In the genomic region with DNA sequence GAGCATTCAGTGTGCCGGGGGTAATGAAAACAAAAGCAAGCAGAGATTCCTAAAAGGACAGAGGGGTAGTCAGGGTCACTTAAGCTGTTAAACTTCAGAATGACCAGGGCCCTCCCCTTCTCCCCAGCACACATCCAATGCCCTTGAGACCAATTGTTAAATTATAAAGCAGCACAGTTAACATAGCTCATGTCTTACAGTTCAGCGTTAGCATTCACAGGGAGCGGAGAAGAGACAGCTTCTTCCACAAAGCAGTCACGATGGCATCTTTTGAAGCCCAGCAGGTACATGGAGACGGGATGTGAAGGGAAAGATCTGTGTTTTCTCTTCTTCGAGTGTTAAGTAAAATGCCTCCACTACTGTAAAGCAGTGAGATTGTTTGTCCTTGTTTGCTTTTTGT, we compare ENCODE assay signal across 31 mouse cellular contexts. TPM values are rescaled to one million over a fixed set of nuclear protein-coding genes. Genes with fewer than 3 reads are reported as not detected.
DNase-seq lines count a peak whose midpoint lies in the region; ATAC-seq and TF ChIP-seq lines count a peak whose summit lies in the region.
"Had no signal": no experiment of that assay in that cellular context is flagged by ENCODE, and none has a peak within 500 bp of the region (broad histone marks: within the 10 kb centered on the region; RNA-seq: fewer than 3 reads in every experiment).

A gene (plus strand): TSS at position 261 of the 400 bp plus-strand sequence.

- H3K9ac ChIP-seq in forebrain, postnatal 0 days = no peak within 1 kb of the TSS
- H3K9ac ChIP-seq in forebrain, embryonic 13.5 days = no peak within 1 kb of the TSS
- no peak within 1 kb of the TSS for H3K9ac ChIP-seq in kidney, embryonic 16.5 days (replicated peaks; ENCODE audit: low read length)
- no peak within 1 kb of the TSS for H3K9ac ChIP-seq in hindbrain, postnatal 0 days (replicated peaks; ENCODE audit: low read length)
- H3K9ac ChIP-seq: heart, embryonic 13.5 days; liver, embryonic 13.5 days had no signal

- DNase-seq in forebrain, postnatal 0 days = peak; percentile 7
- DNase-seq in kidney, postnatal 10 days = no peak
- DNase-seq in ZHBTc4 (ENCODE audit: low read depth, low spot score) = peak; percentile 22
- no peak for DNase-seq in hindbrain, postnatal 0 days (ENCODE audit: low spot score)
- DNase-seq in ovary, adult 18-20 months (ENCODE audit: low spot score) = no peak
- DNase-seq in urinary bladder, adult 18-20 months (ENCODE audit: low spot score in 2 of 2) = no peak
- DNase-seq: adrenal gland, adult 2 months; cerebellum, adult 9-10 months; gastrocnemius, postnatal 25 days; heart, adult 2 months; heart, postnatal 14 days; kidney, adult 2 months; liver, embryonic 13.5 days; lung, adult 2 months; thymus, adult 18-20 months; thymus, postnatal 4 days had no signal

- H3K9me3 ChIP-seq in forebrain, postnatal 0 days (ENCODE audit: low read length) = no peaks in the 10 kb centered on the region
- no peaks in the 10 kb centered on the region for H3K9me3 ChIP-seq in forebrain, embryonic 13.5 days (replicated peaks)
- H3K9me3 ChIP-seq in kidney, embryonic 16.5 days (ENCODE audit: low read length) = no peaks in the 10 kb centered on the region
- no peaks in the 10 kb centered on the region for H3K9me3 ChIP-seq in hindbrain, postnatal 0 days (ENCODE audit: low read length)
- H3K9me3 ChIP-seq: embryonic facial prominence, embryonic 10.5 days; heart, embryonic 13.5 days; liver, embryonic 13.5 days had no signal

- 32% methylated on average over 6 of the region's 6 CpGs for WGBS in forebrain, postnatal 0 days
- 50% methylated on average over 6 of the region's 6 CpGs for WGBS in forebrain, embryonic 13.5 days
- 28% methylated on average over 6 of the region's 6 CpGs for WGBS in kidney, embryonic 16.5 days
- 28% methylated on average over 6 of the region's 6 CpGs for WGBS in hindbrain, postnatal 0 days

- H3K27ac ChIP-seq in forebrain, postnatal 0 days (ENCODE audit: low read depth, low read length) = no peak within 1 kb of the TSS
- H3K27ac ChIP-seq in forebrain, embryonic 13.5 days = no peak within 1 kb of the TSS
- no peak within 1 kb of the TSS for H3K27ac ChIP-seq in kidney, embryonic 16.5 days (ENCODE audit: low read length)
- no peak within 1 kb of the TSS for H3K27ac ChIP-seq in hindbrain, postnatal 0 days
- H3K27ac ChIP-seq: embryonic facial prominence, embryonic 10.5 days; heart, adult 2 months; heart, embryonic 13.5 days; left cerebral cortex, adult 2 months; liver, embryonic 13.5 days had no signal

- no peak for TF ChIP-seq CTCF in forebrain, postnatal 0 days (IDR thresholded peaks at IDR 0.05; ENCODE audit: low read depth)
- TF ChIP-seq CTCF in hindbrain, postnatal 0 days (IDR thresholded peaks at IDR 0.05; ENCODE audit: low read depth) = no peak

- H3K4me3 ChIP-seq in forebrain, postnatal 0 days (ENCODE audit: low read depth, low read length) = no peak within 1 kb of the TSS
- no peak within 1 kb of the TSS for H3K4me3 ChIP-seq in forebrain, embryonic 13.5 days
- H3K4me3 ChIP-seq in kidney, embryonic 16.5 days (ENCODE audit: low read length) = no peak within 1 kb of the TSS
- no peak within 1 kb of the TSS for H3K4me3 ChIP-seq in hindbrain, postnatal 0 days (ENCODE audit: low read length)
- H3K4me3 ChIP-seq: embryonic facial prominence, embryonic 10.5 days; heart, adult 2 months; heart, embryonic 13.5 days; left cerebral cortex, adult 2 months; liver, embryonic 13.5 days had no signal

- no peak within 1 kb of the TSS for H3K4me2 ChIP-seq in forebrain, postnatal 0 days (ENCODE audit: low read depth)
- no peak within 1 kb of the TSS for H3K4me2 ChIP-seq in forebrain, embryonic 13.5 days
- peak within 1 kb of the TSS; percentile 18; the same call in 1 of the 2 replicates for H3K4me2 ChIP-seq in kidney, embryonic 16.5 days (replicated peaks; ENCODE audit: low read depth, low read length)
- peak within 1 kb of the TSS; percentile 31 for H3K4me2 ChIP-seq in hindbrain, postnatal 0 days (ENCODE audit: low read depth, low read length)
- H3K4me2 ChIP-seq: heart, embryonic 13.5 days; liver, embryonic 13.5 days had no signal

- ATAC-seq in forebrain, postnatal 0 days = peak; percentile 54
- ATAC-seq in forebrain, embryonic 13.5 days = no peak
- ATAC-seq in kidney, embryonic 16.5 days (ENCODE audit: low FRiP score, low TSS enrichment) = no peak
- ATAC-seq in hindbrain, postnatal 0 days = 0 out of 2 replicates have a peak, but pooled peaks have one; percentile 32
- ATAC-seq: CD4-positive, CD25-positive, alpha-beta regulatory T cell, adult 4 months; forebrain, embryonic 16.5 days; inflammation-experienced regulatory T-cells, adult 6 months had no signal

- H3K36me3 ChIP-seq in forebrain, postnatal 0 days (ENCODE audit: insufficient read depth) = no peaks in the 10 kb centered on the region
- H3K36me3 ChIP-seq in forebrain, embryonic 13.5 days (ENCODE audit: poor library complexity, severe bottlenecking) = no peaks in the 10 kb centered on the region
- no peaks in the 10 kb centered on the region for H3K36me3 ChIP-seq in kidney, embryonic 16.5 days (ENCODE audit: insufficient read depth, low read length)
- H3K36me3 ChIP-seq in hindbrain, postnatal 0 days (ENCODE audit: insufficient read depth, low read length) = no peaks in the 10 kb centered on the region
- H3K36me3 ChIP-seq: embryonic facial prominence, embryonic 10.5 days; heart, embryonic 13.5 days; liver, embryonic 13.5 days had no signal

- no peaks in the 10 kb centered on the region for H3K27me3 ChIP-seq in forebrain, postnatal 0 days (ENCODE audit: insufficient read depth, low read length)
- no peaks in the 10 kb centered on the region for H3K27me3 ChIP-seq in forebrain, embryonic 13.5 days
- no peaks in the 10 kb centered on the region for H3K27me3 ChIP-seq in kidney, embryonic 16.5 days (ENCODE audit: insufficient read depth, low read length)
- no peaks in the 10 kb centered on the region for H3K27me3 ChIP-seq in hindbrain, postnatal 0 days (ENCODE audit: insufficient read depth, low read length)
- H3K27me3 ChIP-seq: heart, embryonic 13.5 days; liver, embryonic 13.5 days had no signal

- H3K4me1 ChIP-seq in forebrain, postnatal 0 days (ENCODE audit: insufficient read depth) = no peaks in the 10 kb centered on the region
- no peaks in the 10 kb centered on the region for H3K4me1 ChIP-seq in forebrain, embryonic 13.5 days
- no peaks in the 10 kb centered on the region for H3K4me1 ChIP-seq in kidney, embryonic 16.5 days (ENCODE audit: insufficient read depth, low read length)
- no peaks in the 10 kb centered on the region for H3K4me1 ChIP-seq in hindbrain, postnatal 0 days (ENCODE audit: insufficient read depth, low read length)
- H3K4me1 ChIP-seq: heart, embryonic 13.5 days; liver, embryonic 13.5 days had no signal

RNA-seq across cellular contexts. Expression of the gene that starts here (rescaled TPM):
- total RNA-seq in forebrain, postnatal 0 days (2014; rRNA removed) = not detected in 2 replicates
- 0.15 and 0.19 TPM in 2 replicates for polyA plus RNA-seq in forebrain, postnatal 0 days (2015; fragmentation: Nextera tagmentation; extraction: Ambion mirVana)
- not detected in 2 replicates for polyA plus RNA-seq in forebrain, embryonic 13.5 days (2015; fragmentation: Nextera tagmentation; extraction: Ambion mirVana)
- not detected in 2 replicates for polyA plus RNA-seq in kidney, embryonic 16.5 days (2015; fragmentation: Nextera tagmentation; extraction: Ambion mirVana)
- not detected in 2 replicates for total RNA-seq in hindbrain, postnatal 0 days (2014; rRNA removed)
- polyA plus RNA-seq in hindbrain, postnatal 0 days (2015; fragmentation: Nextera tagmentation; extraction: Ambion mirVana) = 0.33 TPM in 1 of 2 replicates, not detected in the other
- total RNA-seq: adrenal gland, adult 2 months; adrenal gland, postnatal 4 days; gastrocnemius, postnatal 25 days; heart, adult 2 months; heart, postnatal 14 days; layer of hippocampus, postnatal 10 days; left cerebral cortex, adult 2 months; left cerebral cortex, postnatal 36 days; megakaryocyte, adult 5-6 weeks; neutrophil, adult 5-6 weeks had no signal
- polyA plus RNA-seq: adrenal gland, adult 2 months; CD4-positive, CD25-positive, alpha-beta regulatory T cell, adult 4 months; embryonic facial prominence, embryonic 10.5 days; forebrain, embryonic 16.5 days; heart, adult 2 months; heart, embryonic 13.5 days; inflammation-experienced regulatory T-cells, adult 6 months; kidney, adult 2 months; limb, embryonic 14.5 days; liver, embryonic 13.5 days; small intestine, adult 2 months had no signal

Comparison
In these comparisons a context has a peak if more than half of its experiments do, and no peak if none do; other contexts are left out.
1. Peak in DNase-seq and ATAC-seq in forebrain, postnatal 0 days; RNA of the gene not detected or under 1 TPM.
2. Peak in ATAC-seq and H3K4me2 ChIP-seq in hindbrain, postnatal 0 days; RNA of the gene not detected or under 1 TPM.